Mouse (Mus musculus) midbrain, embryonic 10.5 days (tissue): Measurements from ENCODE around the gene Slc9c1. TPM values are rescaled to one million over a fixed set of nuclear protein-coding genes. Genes with fewer than 3 reads are reported as not detected.

Source experiments
- polyA plus RNA-seq: library from polyadenylated mRNA; unstranded; fragments of >200 nt; fragmentation: Nextera tagmentation; extraction: Ambion mirVana; gene quantifications from 2 replicates; pipeline ENCODE4 v1.2.1, GENCODE M21; 2016

Slc9c1 gene
- polyA plus RNA-seq, 1 experiment from 2014 or later: not detected

Other genes with a start within 250 kb of the Slc9c1 start
- gene Cd200, start 126.3 kb upstream of the Slc9c1 start, polyA plus RNA-seq: 16.5 and 30.8 TPM in 2 replicates
- not detected in 2 replicates for gene Gm609, start 42.3 kb upstream of the Slc9c1 start, polyA plus RNA-seq
- not detected in 2 replicates for gene Gm17783, start 3.3 kb upstream of the Slc9c1 start, polyA plus RNA-seq
- gene Gcsam, start 75.1 kb downstream of the Slc9c1 start, polyA plus RNA-seq: 0.06 TPM in 1 of 2 replicates, not detected in the other
- gene BC016579, start 118.8 kb downstream of the Slc9c1 start, polyA plus RNA-seq: 0.09 and 0.10 TPM in 2 replicates
- gene Tmprss7, start 158.3 kb downstream of the Slc9c1 start, polyA plus RNA-seq: 0.29 and 0.31 TPM in 2 replicates
- gene Tagln3, start 189.3 kb downstream of the Slc9c1 start, polyA plus RNA-seq: 145 and 248 TPM in 2 replicates
- 46.9 and 50.1 TPM in 2 replicates for gene Abhd10, start 207.6 kb downstream of the Slc9c1 start, polyA plus RNA-seq